Mouse (Mus musculus) midbrain, postnatal 0 days (tissue): ENCODE measurements around the gene Cbwd1. TPM values are rescaled to one million over a fixed set of nuclear protein-coding genes. Genes with fewer than 3 reads are reported as not detected.

ENCODE experiments used
- ATAC-seq: fragments of 200-750 bp; cut with Nextera tagmentation; 2 replicates; pipeline ENCODE4 v1.8.0; 2017; ENCODE audit warnings: moderate number of reproducible peaks, mild to moderate bottlenecking, moderate TSS enrichment, moderate library complexity; ENCODE audit not compliant: low FRiP score
- DNase-seq: peaks from one replicate; pipeline ENCODE4 v3.0.0-alpha.2; 2015; ENCODE audit warnings: low spot score
- H3K27ac ChIP-seq: fragments of 300-500 bp; sonication (generic); 2 replicates; pipeline ENCODE4 v1.5.1; 2014; ENCODE audit warnings: low read depth, mild to moderate bottlenecking, low read length, mixed read lengths
- H3K27me3 ChIP-seq: fragments of 300-500 bp; sonication (generic); 2 replicates; pipeline ENCODE4 v1.6.1; 2014; ENCODE audit warnings: low read length, control low read depth, mixed read lengths; ENCODE audit not compliant: insufficient read depth
- H3K36me3 ChIP-seq: fragments of 300-500 bp; sonication (generic); 2 replicates; pipeline ENCODE4 v1.6.1; 2014; ENCODE audit warnings: low read length, control low read depth, mixed read lengths; ENCODE audit not compliant: insufficient read depth
- H3K4me1 ChIP-seq: fragments of 300-500 bp; sonication (generic); 2 replicates; pipeline ENCODE4 v1.6.1; 2014; ENCODE audit warnings: mild to moderate bottlenecking, control low read depth, antibody characterized with exemption, low read length, mixed read lengths; ENCODE audit not compliant: insufficient read depth
- H3K4me2 ChIP-seq: fragments of 300-500 bp; sonication (generic); 2 replicates; pipeline ENCODE4 v1.6.1; 2014; ENCODE audit warnings: low read depth, mild to moderate bottlenecking, low read length, mixed read lengths; ENCODE audit not compliant: poor library complexity, severe bottlenecking
- H3K4me3 ChIP-seq: fragments of 300-500 bp; sonication (generic); 2 replicates; pipeline ENCODE4 v1.5.1; 2014; ENCODE audit warnings: low read depth, mild to moderate bottlenecking, low read length, moderate library complexity
- H3K9ac ChIP-seq: fragments of 300-500 bp; sonication (generic); replicated peaks from 2 replicates; pipeline ENCODE4 v1.6.1; 2014; ENCODE audit warnings: mild to moderate bottlenecking, low read length, moderate library complexity, mixed read lengths; ENCODE audit not compliant: poor library complexity, severe bottlenecking
- H3K9me3 ChIP-seq: fragments of 300-500 bp; sonication (generic); 2 replicates; pipeline ENCODE4 v1.6.1; 2016; ENCODE audit warnings: low read length, control low read depth
- CTCF ChIP-seq: IDR thresholded peaks from 2 replicates; pipeline ENCODE4 v1.5.1; 2016; ENCODE audit warnings: antibody characterized with exemption, mild to moderate bottlenecking
- WGBS: fragments of 180-500 bp; shearing (Covaris S2); extraction: QIAGEN DNeasy Blood & Tissue Kit; methylation state at CpG from one replicate; pipeline ENCODE4 v1.1.7; 2014; 5-methylcytosine and 5-hydroxymethylcytosine counted together
- microRNA-seq: library from miRNA; unstranded; fragments of <30 nt; microRNA quantifications from one replicate; pipeline ENCODE4, GENCODE M21; 2016; ENCODE audit warnings: borderline number of aligned reads
- polyA plus RNA-seq: library from polyadenylated mRNA; unstranded; fragments of >200 nt; fragmentation: Nextera tagmentation; extraction: Ambion mirVana; gene quantifications from 2 replicates; pipeline ENCODE4 v1.2.1, GENCODE M21; 2015
- total RNA-seq: library from RNA; depleted of rRNA; stranded (reverse); fragments of >200 nt; gene quantifications from 2 replicates; pipeline ENCODE4 v1.2.3, GENCODE M21; 2014; rRNA removed

Gene Cbwd1
- total and polyA plus RNA-seq, 2 experiments from 2014 or later = 6.8 to 11.7 TPM

DNA sequence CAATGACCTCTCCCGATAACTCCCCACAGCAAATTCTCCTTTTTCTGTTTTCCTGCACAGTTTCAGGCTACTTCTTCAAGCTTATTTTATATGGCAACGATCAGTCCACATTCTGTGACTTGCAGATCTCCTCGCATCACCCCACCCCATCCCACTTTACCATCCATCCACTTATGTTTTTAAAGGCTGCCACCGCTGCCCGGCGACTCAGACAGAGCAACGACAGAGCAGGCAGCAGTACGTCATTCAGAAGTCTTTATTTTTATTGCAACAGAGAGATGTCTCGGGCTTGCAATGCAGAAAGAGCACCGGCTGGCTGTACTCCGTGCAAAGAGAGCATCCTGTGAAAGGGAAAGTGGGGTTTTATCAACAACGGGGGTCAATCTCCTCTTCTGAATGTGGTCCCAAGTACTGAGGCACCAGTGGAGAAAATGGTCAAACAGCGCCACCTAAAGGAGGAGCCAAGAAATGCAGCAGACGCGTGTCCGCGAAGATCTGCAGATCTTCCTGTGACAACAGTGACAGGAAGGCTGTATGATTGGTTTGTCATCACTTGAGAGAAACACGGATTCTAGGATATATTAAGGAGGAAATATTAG lies 90.3 kb downstream of the Cbwd1 start:
- H3K4me2 ChIP-seq = peak overlapping the region; percentile 59
- H3K9ac ChIP-seq = no peak overlapping the region
- peak overlapping the region; percentile 28; the same call in 1 of the 2 replicates for H3K4me3 ChIP-seq
- 0 out of 2 replicates have a peak, but pooled peaks cover 3% of the 10 kb centered on the region for H3K27me3 ChIP-seq
- no peaks in the 10 kb centered on the region for H3K36me3 ChIP-seq
- ATAC-seq (peak; percentile 54), DNase-seq (peak; percentile 83)
- no peaks in the 10 kb centered on the region for H3K9me3 ChIP-seq
- TF ChIP-seq CTCF = peak; percentile 99
- H3K27ac ChIP-seq = no peak overlapping the region
- 15% methylated on average over 18 of the region's 18 CpGs for WGBS
- no peaks in the 10 kb centered on the region for H3K4me1 ChIP-seq

Small RNA genes lying within 50 kb of the gene (microRNA-seq; reads per million reads assigned to microRNA genes)
- gene Mir3084-1 = not detected

Other genes with a start within 250 kb of the Cbwd1 start
- gene Pgm5, start 99.8 kb downstream of the Cbwd1 start, total RNA-seq = 11.7 TPM in 2 replicates
- 0.53 and 0.57 TPM in 2 replicates for gene Pgm5, start 99.8 kb downstream of the Cbwd1 start, polyA plus RNA-seq
- gene Gm10053, start 85.9 kb downstream of the Cbwd1 start, total RNA-seq = 35.6 and 54.8 TPM in 2 replicates
- 302 and 326 TPM in 2 replicates for gene Gm10053, start 85.9 kb downstream of the Cbwd1 start, polyA plus RNA-seq
- gene Foxd4, start 60.4 kb downstream of the Cbwd1 start, total RNA-seq = not detected in 2 replicates
- not detected in 2 replicates for gene Foxd4, start 60.4 kb downstream of the Cbwd1 start, polyA plus RNA-seq
- 0.44 and 0.71 TPM in 2 replicates for gene Dock8, start 37.9 kb upstream of the Cbwd1 start, total RNA-seq
- gene Dock8, start 37.9 kb upstream of the Cbwd1 start, polyA plus RNA-seq = 0.47 and 0.77 TPM in 2 replicates